Mouse (Mus musculus): ENCODE measurements at regions not wholly inside any gene's neighbourhood (a gene's known extent, or its start where the extent isn't known, plus 50 kb on each side); places are given as distances from the start of the nearest gene placed in this dataset.

DNA sequence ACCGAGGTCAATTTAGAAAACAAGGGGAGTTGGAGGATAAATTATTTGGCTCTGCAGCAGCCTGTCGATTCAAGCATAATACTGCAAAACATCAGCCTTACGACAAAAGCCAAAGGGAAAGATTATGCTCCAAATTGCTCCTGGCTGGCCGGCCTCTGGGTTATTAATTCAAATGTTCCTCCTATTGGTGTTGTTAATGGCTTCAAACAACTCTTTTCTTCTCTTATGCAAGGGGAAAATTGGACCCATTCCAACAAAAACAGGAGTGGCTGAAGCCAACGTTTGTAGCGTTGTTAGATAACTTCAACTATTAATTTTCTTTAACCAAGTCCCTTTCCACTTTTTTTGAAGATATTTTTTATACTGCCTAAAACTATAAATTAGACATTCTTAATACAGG, 71.0 kb upstream of the Tab2 start:
- 22% methylated on average over 6 of the region's 6 CpGs for WGBS
- no peak for DNase-seq (ENCODE audit: low read depth, low spot score)

DNA sequence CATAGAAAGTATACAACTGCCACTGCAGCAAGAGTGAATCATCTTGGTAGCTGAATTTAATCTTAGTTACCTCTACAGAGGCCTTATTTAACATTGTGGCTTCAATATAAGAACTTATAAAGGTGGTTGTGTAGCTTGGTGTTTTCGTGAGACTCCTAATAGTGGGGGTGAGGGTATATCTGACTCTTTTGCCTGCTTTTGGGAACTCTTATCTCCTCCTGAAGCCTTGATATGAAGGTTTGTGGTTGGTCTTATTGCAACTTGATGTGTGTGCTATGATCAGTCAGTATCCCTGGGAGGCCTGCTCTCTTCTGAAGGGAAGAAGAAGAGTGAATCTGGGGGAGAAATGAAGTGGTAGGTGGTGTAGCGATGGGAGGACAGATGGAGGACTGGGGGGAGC, 67.7 kb upstream of the Tab2 start:
- WGBS = 99% methylated on average over 2 of the region's 2 CpGs
- no peak for DNase-seq (ENCODE audit: low read depth, low spot score)

DNA sequence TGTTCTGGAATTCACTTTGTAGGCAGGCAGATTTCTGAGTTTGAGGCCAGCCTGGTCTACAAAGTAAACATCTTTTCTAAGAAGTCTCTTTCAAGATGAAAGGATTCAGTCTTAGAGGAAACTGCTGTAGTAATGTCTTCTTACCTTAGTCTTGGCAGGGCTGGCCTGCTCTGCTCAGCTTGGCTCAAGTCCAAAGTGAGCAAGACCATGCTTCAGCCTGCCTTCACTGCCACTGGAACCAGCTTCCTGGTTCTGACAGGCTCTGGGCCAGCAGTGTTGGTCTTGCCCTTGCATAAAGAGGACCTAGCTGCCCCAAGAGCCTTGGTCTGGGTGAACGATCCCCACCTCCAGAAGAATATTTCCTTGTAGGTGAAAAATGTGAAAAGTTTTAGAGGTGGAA, 65.9 kb upstream of the Tab2 start:
- WGBS = 33% methylated on average over 1 of the region's 1 CpGs
- no peak for DNase-seq (ENCODE audit: low read depth, low spot score)

DNA sequence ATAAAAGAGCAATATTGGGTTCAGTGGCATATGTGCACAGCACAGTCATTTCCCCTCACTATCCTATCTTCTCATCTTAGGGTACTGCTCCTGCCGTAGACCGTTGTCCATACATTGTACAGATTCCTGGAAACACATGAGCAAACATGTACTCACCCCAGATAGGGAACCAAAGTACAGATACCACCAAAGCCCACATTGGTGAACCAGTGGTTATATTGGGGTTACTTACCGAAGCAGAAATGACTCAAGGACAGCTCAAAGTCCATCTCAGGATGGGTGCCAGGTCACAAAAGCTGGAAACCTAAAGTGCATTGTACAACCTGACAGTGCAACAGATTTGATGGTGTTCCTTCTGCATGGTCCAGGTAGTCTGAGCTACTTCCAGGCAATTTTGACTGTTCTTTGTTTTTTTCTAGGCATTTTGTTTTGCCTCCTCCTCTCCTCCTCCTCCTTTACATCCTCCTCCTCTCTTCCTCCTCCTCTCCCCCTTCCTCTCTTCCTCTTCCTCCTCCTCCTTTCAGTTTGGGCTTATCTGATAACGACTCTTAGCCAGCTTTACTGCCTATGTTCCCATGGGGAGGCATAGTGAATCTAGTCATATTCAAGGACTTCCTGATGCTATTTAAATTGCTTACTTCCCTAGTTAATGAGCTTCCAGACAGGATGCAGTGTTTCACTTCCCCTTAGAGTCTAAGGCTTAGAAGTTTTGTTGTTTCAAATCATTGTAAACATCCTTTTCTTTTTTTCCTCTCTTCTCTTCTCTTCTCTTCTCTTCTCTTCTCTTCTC, 65.1 kb upstream of the Tab2 start:
- no peak for DNase-seq (ENCODE audit: low read depth, low spot score)
- WGBS = 49% methylated on average over 4 of the region's 4 CpGs

DNA sequence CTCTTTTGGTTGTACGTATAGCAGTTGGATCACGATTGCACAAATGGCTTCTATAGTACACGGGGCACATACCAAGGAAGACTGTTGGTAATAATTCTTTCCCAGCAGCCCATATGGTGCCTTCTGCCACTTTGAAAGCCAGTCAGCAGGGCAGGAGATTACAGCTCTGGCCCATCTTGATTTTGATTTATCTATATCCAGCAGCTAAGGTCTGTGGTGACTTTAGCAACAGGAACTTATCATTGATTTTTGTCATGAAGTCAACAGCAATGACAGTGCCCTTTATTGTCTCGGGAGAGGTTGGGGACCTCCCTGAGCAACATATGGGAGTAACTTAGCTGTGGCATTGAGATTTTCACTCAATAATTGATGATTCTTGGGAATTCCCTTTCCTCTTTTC, 64.1 kb upstream of the Tab2 start:
- no peak for DNase-seq (ENCODE audit: low read depth, low spot score)
- WGBS = 92% methylated on average over 4 of the region's 4 CpGs

- no peak for DNase-seq (ENCODE audit: low read depth, low spot score)
These were observed 62.4 kb upstream of the Tab2 start for GRCm38 (mm10) chr10:8018229-8019026.

- DNase-seq (ENCODE audit: low read depth, low spot score) = no peak
- WGBS = 88% methylated on average over 2 of the region's 2 CpGs
These were observed 60.7 kb upstream of the Tab2 start for GRCm38 (mm10) chr10:8016741-8017140.

DNA sequence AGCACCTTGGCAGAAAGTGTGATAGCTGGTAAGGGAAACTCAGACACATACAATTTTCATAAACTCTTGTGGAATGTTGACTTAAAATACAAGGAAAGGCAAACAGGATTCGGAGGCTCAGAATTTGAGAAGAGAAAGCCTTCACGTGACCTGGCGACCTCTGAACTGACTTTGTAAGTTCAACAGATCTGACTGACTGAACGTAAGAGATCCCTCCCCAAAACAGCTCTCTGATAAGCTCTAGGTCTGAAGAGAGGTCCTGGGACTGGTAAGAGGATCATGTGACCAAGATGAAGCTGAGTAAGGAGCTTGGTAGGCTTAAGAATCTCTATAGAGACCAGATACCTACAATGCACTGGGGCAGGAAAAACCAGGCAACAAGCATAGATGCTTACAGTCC, 55.7 kb upstream of the Tab2 start:
- 58% methylated on average over 4 of the region's 4 CpGs for WGBS
- DNase-seq (ENCODE audit: low read depth, low spot score) = no peak

- no peak for DNase-seq (ENCODE audit: low read depth, low spot score)
- WGBS = 85% methylated on average over 9 of the region's 9 CpGs
These were observed 55.1 kb upstream of the Tab2 start for GRCm38 (mm10) chr10:8011138-8011537.

GRCm38 (mm10) chr10:8009855-8010254, 53.8 kb upstream of the Tab2 start:
- WGBS = 78% methylated on average over 1 of the region's 1 CpGs
- no peak for DNase-seq (ENCODE audit: low read depth, low spot score)

- WGBS = 56% methylated on average over 3 of the region's 3 CpGs
- DNase-seq (ENCODE audit: low read depth, low spot score) = no peak
These were observed 51.9 kb upstream of the Tab2 start for GRCm38 (mm10) chr10:8007990-8008368.

DNA sequence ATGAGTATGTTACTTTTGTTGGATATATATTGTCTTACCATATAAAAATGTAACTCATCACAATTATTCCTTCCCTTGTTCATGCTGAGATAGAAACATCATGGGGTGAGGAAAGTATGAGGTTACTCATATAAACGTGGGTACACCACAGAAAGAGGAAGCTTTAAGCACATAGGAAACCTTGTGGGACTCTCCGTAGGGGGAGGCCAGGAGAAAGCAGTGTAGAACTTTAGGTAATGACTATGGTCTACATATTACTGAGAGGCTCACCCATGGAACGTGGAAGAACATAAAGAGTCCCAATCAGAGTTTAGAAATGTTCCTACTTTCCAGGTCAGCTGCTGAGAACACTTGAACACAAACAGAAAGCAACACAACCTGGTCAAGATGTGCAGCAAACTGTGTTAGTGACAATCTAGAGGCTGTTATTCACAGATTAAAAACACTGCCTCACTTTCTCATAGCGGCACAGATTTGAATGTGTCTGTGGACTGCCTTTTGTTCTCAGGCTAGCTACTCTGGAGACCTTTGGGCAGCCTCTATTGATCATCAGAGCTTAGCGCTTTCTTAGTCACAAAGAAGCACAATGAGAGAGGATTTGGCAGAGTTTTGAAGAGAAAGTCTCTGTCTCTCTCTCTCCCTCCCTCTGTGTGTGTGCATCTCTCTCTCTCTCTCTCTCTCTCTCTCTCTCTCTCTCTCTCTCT, 51.4 kb upstream of the Tab2 start:
- WGBS = 74% methylated on average over 5 of the region's 5 CpGs
- DNase-seq (ENCODE audit: low read depth, low spot score) = no peak
